Mouse (Mus musculus) heart, postnatal 14 days (tissue): ENCODE data around the gene 4932411N23Rik. TPM values are rescaled to one million over a fixed set of nuclear protein-coding genes. Genes with fewer than 3 reads are reported as not detected.
"Not testable (repeated sequence)": the region's sequence is repeated elsewhere in the genome, so short reads cannot be mapped to it uniquely, and the experiment has no call there.

Source experiments
- DNase-seq, 2 experiments: peaks; one replicate each; pipeline ENCODE4 v3.0.0; 2021 to 2022
- intact Hi-C: fragments of 180-260 bp; cut with DNase I; formaldehyde crosslinking; loops from one replicate; pipeline ENCODE4 v1.15.1; 2025
- long read RNA-seq, 2 experiments: library from polyadenylated mRNA; stranded (forward); transcript quantifications; one replicate each; pipeline ENCODE4 v2.0.0; 2021
- total RNA-seq, 2 experiments: library from RNA; stranded (reverse); gene quantifications; 2 replicates each; pipeline ENCODE4 v1.2.3; 2021

4932411N23Rik gene
- total RNA-seq, result not detected
- long read RNA-seq, experiment 1, result 0 reads
- long read RNA-seq, experiment 2, result 0 reads

- intact Hi-C loops, result no loop called here
- DNase-seq, result no peak
These were observed at the start of gene 4932411N23Rik for GRCm38 (mm10) chrX:126815768-126816167. TSS of gene 4932411N23Rik (minus strand) at chrX:126815868.

- intact Hi-C loops, result no loop called here
- no peak for DNase-seq
These were observed 35.8 kb downstream of the 4932411N23Rik start for GRCm38 (mm10) chrX:126779895-126780294.

- DNase-seq, intact Hi-C loops: not testable (repeated sequence)
These were observed 38.0 kb downstream of the 4932411N23Rik start for GRCm38 (mm10) chrX:126777643-126778042.

- intact Hi-C loops, DNase-seq: not testable (repeated sequence)
These were observed 40.8 kb downstream of the 4932411N23Rik start for GRCm38 (mm10) chrX:126774846-126775245.

GRCm38 (mm10) chrX:126773511-126773910, 42.2 kb downstream of the 4932411N23Rik start:
- DNase-seq, intact Hi-C loops: not testable (repeated sequence)

Other genes starting within 250 kb of the 4932411N23Rik start
- not detected for gene Gm382, start 224.1 kb upstream of the 4932411N23Rik start, total RNA-seq